Mouse (Mus musculus) limb, embryonic 10.5 days (tissue): ENCODE data around the gene Erich6b. TPM values are rescaled to one million over a fixed set of nuclear protein-coding genes. Genes with fewer than 3 reads are reported as not detected.

Experiments
- DNase-seq: peaks from one replicate; pipeline ENCODE4 v3.0.0-alpha.2; 2017; ENCODE audit warnings: low spot score
- H3K27ac ChIP-seq: fragments of 300-500 bp; sonication (generic); 2 replicates; pipeline ENCODE4 v1.5.1; 2016; ENCODE audit warnings: mild to moderate bottlenecking
- H3K27me3 ChIP-seq: fragments of 300-500 bp; sonication (generic); 2 replicates; pipeline ENCODE4 v1.6.1; 2016; ENCODE audit warnings: low read depth, mild to moderate bottlenecking; ENCODE audit not compliant: poor library complexity, severe bottlenecking
- H3K36me3 ChIP-seq: fragments of 300-500 bp; sonication (generic); 2 replicates; pipeline ENCODE4 v1.6.1; 2016; ENCODE audit warnings: mild to moderate bottlenecking, moderate library complexity
- H3K4me1 ChIP-seq: fragments of 300-500 bp; sonication (generic); 2 replicates; pipeline ENCODE4 v1.6.1; 2016
- H3K4me3 ChIP-seq: fragments of 300-500 bp; sonication (generic); 2 replicates; pipeline ENCODE4 v1.5.1; 2016; ENCODE audit warnings: mild to moderate bottlenecking, moderate library complexity
- H3K9me3 ChIP-seq: fragments of 300-500 bp; sonication (generic); replicated peaks from 2 replicates; pipeline ENCODE4 v1.6.1; 2016; ENCODE audit warnings: mild to moderate bottlenecking
- WGBS: fragments of 180-500 bp; shearing (Covaris S2); methylation state at CpG from one replicate; pipeline ENCODE4 v1.1.7; 2016; 5-methylcytosine and 5-hydroxymethylcytosine counted together
- polyA plus RNA-seq: library from polyadenylated mRNA; unstranded; fragments of >200 nt; fragmentation: Nextera tagmentation; extraction: Ambion mirVana; gene quantifications from 2 replicates; pipeline ENCODE4 v1.2.1, GENCODE M21; 2016

Erich6b gene
- polyA plus RNA-seq, 1 experiment from 2014 or later = not detected

DNA sequence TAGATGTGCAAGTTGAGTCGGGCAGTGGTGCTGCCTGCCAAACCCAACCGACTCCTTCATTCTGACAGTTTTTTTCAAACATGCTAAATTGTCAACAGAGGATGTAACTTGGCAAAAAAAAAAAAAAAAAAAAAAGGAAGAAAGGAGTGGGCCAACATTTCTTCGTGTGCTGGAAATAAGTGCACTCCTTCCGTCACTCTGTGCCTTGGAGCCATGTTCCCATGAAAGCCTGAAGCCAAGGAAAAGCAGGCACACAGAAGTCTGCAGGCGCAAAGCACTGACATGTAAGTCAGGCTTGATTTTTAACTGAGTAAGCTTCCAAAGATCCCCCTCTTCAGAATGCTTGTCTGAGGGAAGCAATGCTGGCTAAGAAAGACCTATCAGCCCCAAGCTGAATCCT, 70.6 kb downstream of the Erich6b start:
- no peaks in the 10 kb centered on the region for H3K9me3 ChIP-seq
- DNase-seq = no peak
- no peaks in the 10 kb centered on the region for H3K4me1 ChIP-seq
- peaks cover 90% of the 10 kb centered on the region for H3K36me3 ChIP-seq
- H3K27ac ChIP-seq = no peak overlapping the region
- H3K4me3 ChIP-seq = no peak overlapping the region
- WGBS = 92% methylated on average over 5 of the region's 5 CpGs
- H3K27me3 ChIP-seq = no peaks in the 10 kb centered on the region

DNA sequence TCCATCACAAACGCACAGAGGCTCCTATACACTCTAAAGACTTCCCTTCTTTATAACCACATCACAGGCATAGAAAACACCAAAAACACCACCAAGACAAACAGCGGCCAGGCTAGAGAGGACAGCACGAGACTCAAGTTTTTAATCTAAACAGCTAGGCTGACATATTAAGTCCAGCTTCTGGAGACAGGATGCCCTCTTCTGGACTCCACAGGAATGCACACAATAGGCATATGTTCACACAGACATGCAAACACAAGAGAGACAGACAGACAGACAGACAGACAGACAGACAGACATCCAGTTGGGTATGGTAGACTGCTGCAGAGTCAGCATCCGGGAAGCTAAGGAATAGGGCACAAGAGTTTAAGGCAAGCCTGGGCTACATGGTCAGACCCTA, 71.6 kb downstream of the Erich6b start:
- H3K36me3 ChIP-seq = peaks cover 92% of the 10 kb centered on the region
- H3K4me1 ChIP-seq = no peaks in the 10 kb centered on the region
- no peak for DNase-seq

DNA sequence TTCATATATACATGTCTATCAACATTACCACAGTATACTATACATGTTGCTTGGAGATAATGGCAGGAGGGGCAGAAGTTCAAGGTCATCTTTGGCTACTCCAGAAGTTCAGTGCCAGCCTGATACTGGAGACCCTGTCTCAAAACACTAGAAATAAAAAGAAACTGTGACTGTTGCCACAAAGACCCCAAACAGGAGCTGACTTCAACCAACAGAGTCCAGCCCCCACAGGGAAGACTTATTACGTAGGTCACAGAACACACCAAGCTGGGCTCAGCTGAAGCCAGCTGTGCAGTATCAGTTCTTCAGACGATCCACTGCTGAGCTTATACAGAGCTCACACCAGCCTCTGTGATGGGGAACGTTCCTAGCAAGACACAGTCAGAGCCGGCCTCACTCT, 74.4 kb downstream of the Erich6b start:
- no peaks in the 10 kb centered on the region for H3K4me1 ChIP-seq
- no peak for DNase-seq
- H3K36me3 ChIP-seq = peaks cover 91% of the 10 kb centered on the region
- H3K27ac ChIP-seq = no peak overlapping the region
- H3K9me3 ChIP-seq = no peaks in the 10 kb centered on the region
- 86% methylated on average over 4 of the region's 4 CpGs for WGBS
- no peaks in the 10 kb centered on the region for H3K27me3 ChIP-seq
- no peak overlapping the region for H3K4me3 ChIP-seq

More for the DNA sequence above, 71.6 kb downstream of the Erich6b start:
- no peaks in the 10 kb centered on the region for H3K27me3 ChIP-seq
- 91% methylated on average over 4 of the region's 4 CpGs for WGBS
- H3K27ac ChIP-seq = no peak overlapping the region
- H3K9me3 ChIP-seq = no peaks in the 10 kb centered on the region
- no peak overlapping the region for H3K4me3 ChIP-seq

Other genes starting within 250 kb of the Erich6b start
- gene Siah3, start 186.3 kb upstream of the Erich6b start, polyA plus RNA-seq = not detected in 2 replicates
- not detected in 2 replicates for gene Spert, start 49.1 kb upstream of the Erich6b start, polyA plus RNA-seq
- gene Cog3, start 112.3 kb downstream of the Erich6b start, polyA plus RNA-seq = 19.0 and 22.5 TPM in 2 replicates
- 4.8 and 6.2 TPM in 2 replicates for gene Slc25a30, start 144.8 kb downstream of the Erich6b start, polyA plus RNA-seq
- 830 and 926 TPM in 2 replicates for gene Tpt1, start 202.8 kb downstream of the Erich6b start, polyA plus RNA-seq